Mouse (Mus musculus): ENCODE results near the gene Hist1h2ac.
"Not testable (repeated sequence)": the region's sequence is repeated elsewhere in the genome, so short reads cannot be mapped to it uniquely, and the experiment has no call there.

Hist1h2ac gene

DNA sequence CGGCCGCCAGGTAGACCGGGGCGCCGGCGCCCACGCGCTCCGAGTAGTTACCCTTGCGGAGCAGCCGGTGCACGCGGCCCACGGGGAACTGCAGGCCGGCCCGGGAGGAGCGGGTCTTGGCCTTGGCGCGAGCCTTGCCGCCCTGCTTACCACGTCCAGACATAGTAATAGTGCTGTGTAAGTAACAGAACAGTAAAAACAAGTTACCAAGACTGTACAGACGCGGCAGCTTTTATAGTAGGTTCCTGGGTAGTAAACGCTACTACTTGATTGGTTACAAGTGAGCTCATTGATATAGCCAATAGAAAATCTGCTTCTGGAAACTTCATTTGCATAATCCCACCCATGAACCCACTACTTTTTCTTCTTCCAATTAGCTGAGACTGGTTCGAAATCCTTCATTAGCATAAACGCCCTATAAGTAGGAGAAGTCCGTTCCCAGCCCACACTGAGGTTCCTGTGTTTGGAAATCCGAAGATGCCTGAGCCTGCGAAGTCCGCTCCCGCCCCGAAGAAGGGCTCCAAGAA is at the start of gene Hist1h2ac, which contains the start of gene Hist1h2bc:
TSS of gene Hist1h2ac (minus strand) at position 194 of the 527 bp plus-strand sequence.
TSS of gene Hist1h2bc (plus strand) at position 445 of the 527 bp plus-strand sequence.
- in situ Hi-C loops (cut with MboI, MseI) = loop anchor here (5.0 kb wide), 4 partner anchors 52 to 1967 kb away; partner anchors contain the start of genes Hist1h2ad (in 1 of the 2), Hist1h2ae (in 1 of the 2), Hist1h2ag (in 1 of the 2) and Hist1h2ai (in 1 of the 2)

DNA sequence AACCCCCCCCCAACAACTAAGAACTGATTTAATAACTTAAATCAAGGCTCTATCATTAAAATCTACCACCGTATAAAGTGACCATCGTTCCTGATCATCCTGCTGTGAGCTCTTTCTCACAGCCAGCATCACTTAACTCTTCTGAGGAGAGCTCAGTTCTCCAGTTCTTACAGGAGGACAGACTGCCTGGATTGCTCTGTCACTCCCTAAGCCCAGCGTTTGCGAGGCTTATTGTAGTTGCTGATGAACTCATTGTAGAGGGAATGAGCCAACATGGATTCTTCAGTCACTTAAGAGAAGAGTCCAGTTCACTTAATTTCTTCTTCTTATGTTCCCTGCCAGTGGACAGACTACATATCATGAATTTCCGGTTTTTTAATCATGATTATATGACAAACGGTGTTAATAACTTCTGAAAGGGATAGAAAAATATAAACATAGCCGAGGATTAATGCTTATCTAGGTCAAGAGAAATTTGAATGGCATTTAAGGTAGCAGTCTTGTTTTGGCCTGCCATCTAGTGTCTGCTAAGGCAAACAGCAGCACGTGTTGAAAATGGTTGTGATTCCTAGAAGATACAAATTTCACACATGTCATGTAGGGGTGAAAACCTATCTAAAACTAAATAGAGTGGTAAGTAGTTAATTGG is 48.5 kb upstream of the Hist1h2ac start:
- in situ Hi-C loops (cut with MboI, MseI) = loop anchor here in 1 of 2 experiments (5.0 kb wide), 1 partner anchor 40 kb away; no protein-coding TSS in a partner anchor

DNA sequence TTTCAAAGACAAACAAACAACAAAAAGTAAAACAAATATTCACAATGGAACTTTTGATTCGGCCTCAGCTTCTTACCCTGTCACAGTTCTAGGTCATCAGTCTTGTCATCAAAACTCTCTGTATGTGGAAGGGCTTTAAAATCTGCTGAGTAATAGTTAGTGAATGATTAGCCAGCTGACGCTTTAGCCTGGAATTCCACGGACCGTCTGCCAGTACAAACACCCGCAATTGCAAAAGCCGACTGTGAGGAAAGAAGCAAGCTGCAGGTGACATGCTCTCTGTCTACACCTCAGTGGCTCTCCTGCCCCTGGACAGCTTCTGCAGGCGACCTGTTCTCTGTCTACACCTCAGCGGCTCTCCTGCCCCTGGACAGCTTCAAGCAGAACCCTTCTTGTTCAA is 46.7 kb upstream of the Hist1h2ac start:
- in situ Hi-C loops (cut with MboI, MseI) = loop anchor here in 1 of 2 experiments (5.0 kb wide), 1 partner anchor 38 kb away; no protein-coding TSS in a partner anchor

DNA sequence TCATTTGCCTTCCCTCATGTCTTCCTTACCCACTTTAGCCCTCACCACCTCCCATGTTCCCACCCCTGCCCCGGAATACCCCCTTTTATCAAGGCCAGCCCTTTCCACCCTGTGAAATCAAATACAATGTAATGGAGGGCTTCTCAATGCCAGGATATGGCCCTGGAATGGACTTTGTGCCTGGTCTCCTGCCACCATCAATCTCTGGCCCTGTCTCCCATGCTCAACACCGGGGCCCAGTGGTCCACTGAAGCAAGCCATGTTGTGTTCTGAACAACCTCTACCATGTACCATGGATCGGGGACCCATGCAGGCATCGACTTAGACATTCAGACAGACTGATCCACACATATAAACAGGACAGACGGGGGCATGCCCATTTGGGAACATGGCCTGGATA is 46.0 kb upstream of the Hist1h2ac start:
- in situ Hi-C loops (cut with MboI, MseI) = loop anchor here in 1 of 2 experiments (5.0 kb wide), 2 partner anchors 37 to 97 kb away; no protein-coding TSS in a partner anchor

DNA sequence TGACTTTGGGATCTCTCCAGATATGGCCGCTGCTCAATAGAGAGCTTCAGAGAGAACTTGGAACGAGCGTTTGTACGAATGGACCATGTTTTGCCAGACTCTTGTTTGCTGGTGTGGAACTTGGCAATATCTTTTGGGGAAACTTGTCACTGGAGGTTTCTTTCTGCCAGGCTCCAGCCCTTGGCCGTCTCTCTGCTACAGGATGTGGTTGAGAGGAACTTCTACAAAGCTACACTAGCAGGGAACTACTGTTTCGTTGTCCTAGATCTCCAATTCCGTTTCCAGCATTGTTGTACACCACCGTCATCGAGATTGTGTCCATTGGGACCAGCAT is 45.4 kb upstream of the Hist1h2ac start:
- in situ Hi-C loops (cut with MboI, MseI) = loop anchor here in 1 of 2 experiments (5.0 kb wide), 1 partner anchor 97 kb away; no protein-coding TSS in a partner anchor

DNA sequence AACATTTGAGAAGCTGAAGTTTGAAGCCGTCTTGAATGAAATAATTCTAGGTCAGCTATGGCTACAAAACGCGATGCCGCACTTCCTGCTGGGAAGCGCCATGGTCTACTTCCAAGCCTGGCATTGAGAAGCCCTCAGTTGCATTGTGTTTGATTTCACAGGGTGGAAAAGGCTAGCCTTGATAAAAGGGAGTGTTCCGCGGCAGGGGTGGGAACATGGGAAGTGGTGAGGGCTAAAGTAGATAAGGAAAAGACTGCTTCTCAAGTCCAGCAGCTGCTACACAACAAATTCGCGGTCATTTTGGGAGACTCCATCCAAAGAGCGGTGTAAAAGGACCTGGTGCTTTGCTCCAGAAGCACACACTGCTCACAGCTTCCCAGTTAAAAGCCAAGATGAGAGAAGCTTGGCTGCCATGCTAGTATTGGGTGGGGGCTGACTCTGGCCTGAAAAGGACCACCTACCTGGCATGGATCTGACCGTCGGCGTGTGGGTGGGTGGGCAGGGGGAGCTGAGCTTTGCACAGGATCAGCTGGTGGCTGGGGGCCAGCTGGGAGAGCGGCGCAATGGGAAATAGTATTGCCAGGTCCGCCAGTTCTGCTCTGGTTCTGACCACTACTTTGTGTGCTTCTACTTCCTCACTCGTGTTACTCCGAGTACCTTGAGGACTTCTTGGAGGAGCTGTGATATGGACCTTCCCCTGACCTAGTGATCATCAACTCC is 44.9 kb upstream of the Hist1h2ac start:
- in situ Hi-C loops (cut with MboI, MseI) = loop anchor here in 1 of 2 experiments (5.0 kb wide), 1 partner anchor 96 kb away; no protein-coding TSS in a partner anchor

DNA sequence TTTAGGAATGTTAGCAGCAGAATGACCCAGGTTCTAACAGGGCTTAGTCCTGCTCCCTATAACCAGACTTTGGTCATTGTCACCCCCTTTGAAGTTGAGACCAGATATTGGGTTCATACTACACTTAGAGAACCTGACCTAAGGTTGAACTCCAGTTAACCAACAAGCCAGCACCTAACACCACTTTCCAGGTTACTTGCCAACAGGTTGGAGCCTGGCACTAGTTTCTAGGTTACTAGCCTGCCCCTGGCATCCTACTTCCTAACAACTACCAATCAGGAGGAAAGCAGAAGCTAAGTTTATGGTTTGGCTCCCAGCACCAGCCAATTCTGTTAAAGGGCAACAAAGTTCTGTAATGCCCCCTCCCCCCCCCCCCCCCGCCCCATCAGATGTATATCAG is 41.5 kb upstream of the Hist1h2ac start:
- in situ Hi-C loops (cut with MboI, MseI) = loop anchor here in 1 of 2 experiments (5.0 kb wide), 1 partner anchor 93 kb away; no protein-coding TSS in a partner anchor

DNA sequence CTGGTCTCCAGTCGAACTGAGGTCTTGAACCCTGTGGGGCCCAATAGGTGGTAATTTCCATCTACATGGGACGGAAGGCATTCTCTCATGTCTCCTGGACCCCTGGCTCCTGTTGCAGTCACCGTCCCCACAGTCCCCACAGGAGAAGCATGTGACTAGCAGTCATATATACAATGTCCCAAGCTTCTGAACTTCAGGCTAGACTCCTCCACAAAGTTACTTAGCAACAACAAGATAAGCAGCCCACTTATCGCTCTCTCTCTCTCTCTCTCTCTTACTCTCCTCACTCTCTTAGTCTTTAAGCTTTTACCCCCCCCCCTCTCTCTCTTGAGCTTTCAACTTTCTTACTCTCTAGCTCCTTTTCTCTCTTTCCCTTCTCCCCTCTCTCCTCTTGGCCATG is 40.5 kb upstream of the Hist1h2ac start:
- in situ Hi-C loops (cut with MboI, MseI) = no loop called here

DNA sequence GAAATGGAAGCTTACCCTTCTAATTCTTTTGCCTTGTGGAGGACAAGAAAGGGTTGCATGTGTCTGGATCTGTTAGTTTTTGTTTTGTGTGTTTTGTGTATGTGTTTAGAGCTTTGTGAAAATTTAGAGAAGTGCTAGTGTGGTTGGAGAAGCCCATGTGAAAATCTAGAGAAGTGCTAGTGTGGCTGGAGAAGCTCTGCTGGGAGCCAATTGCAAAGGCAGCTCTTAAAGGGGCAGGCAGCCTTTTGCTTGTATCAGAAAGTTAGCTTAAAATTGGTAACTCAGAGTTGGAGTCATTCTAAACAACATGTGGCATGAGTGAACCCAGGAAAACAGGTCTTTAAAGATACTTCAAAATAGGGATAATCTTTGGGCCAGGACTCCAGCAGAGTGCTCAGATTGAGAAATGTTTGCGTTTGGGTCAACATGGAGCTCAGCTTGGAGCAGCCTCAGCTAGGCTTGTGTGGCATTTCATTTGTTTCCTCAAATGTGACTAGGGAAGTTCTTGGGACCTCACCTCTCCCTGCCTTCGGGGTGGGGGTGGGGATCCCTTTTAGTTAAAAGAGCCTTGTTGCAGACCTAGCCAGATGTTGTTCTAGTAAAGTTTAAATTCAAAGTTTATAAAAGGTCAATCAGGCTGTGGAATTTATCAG is 34.0 kb upstream of the Hist1h2ac start:
- in situ Hi-C loops (cut with MboI, MseI) = not testable (repeated sequence)

DNA sequence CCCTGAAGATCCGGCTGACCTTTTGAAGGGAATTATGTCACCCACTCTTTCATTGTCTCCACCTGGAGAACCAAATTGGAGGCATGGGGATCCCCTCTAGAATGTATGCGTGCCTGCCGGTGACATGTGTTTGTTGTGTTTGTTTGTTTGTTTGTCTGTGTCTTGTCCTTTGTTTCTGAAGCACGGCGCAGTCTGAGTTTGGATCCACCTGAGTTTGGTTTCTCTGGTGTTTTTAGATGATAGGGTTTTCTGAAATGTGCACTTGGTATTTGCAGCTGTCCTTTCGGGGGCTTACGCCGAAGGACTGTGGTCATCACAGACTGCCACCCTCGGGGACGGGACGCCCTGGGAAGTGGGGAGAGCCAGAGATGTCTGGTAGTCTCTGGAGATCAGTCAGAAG is 33.4 kb upstream of the Hist1h2ac start:
- in situ Hi-C loops (cut with MboI, MseI) = no loop called here

DNA sequence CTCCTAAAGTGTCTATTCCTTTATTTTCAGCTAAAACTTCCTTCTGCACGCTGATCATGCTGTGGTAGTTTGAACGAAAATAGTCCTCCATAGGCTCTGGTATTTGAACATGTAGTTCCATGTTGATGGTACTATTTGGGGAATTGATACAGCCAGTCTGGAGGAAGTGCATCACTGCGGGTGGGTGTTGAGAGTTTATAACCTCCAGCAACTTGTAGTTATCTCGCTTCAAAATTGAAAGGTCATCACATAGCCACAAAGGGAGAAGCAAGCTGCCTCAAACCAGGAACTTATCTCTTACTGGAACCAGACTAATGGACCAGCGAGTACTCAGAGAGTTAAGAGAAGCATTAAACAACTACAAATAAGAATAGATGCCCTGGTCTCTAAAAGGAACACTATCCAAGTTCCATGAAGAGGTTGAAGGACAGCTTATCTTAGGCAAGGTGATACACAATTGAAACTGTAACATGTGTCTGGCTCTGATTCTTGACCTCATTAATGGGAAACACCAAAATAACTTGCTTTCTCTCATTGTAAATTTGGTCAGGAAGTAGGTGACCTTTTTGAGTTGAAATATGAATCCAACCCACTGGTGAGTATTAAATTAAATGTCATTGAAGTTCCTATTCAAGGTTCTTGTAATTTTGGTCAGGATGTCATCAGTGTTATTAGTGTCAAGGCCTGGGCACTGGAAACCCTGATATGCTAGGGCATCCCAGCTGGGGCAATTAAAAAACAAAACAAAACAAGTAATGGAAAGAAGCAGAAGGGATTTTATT is 32.7 kb upstream of the Hist1h2ac start:
- in situ Hi-C loops (cut with MboI, MseI) = no loop called here

DNA sequence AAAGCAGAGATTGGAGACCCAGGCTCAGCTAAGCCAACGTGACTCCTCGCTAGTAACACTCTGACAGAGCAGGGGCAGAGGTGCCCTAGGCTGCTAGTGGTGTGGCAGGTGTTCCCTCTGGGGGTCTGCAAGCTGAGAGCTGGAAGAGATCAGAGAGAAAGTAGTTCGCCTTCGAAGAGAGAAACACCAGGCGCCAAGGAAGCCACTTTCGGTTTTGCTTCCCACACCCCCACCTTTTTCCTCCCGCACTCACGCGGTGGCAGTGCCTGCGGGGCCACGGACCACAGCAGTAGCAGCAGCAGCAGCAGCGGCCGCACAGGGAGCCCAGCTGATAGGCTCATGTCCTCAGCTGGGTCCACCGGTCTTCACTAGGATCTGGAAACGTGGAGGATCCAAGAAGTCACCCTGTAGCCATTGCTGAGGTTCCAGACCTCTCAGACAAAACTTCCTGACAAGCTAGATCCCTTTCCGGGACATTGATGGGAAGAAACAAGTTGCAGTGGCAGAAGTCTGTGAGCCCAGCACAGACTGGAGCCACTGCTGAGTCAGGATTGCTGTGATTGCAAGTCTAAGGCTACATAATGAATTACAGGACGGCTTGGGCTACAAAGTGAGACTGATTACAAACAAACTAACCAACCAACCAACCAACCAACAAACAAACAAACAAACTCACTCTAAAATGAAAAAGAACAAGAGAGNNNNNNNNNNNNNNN is 26.8 kb upstream of the Hist1h2ac start, which contains the start of gene Hfe:
TSS of gene Hfe (minus strand) at position 481 of the 716 bp plus-strand sequence.
- in situ Hi-C loops (cut with MboI, MseI) = no loop called here

DNA sequence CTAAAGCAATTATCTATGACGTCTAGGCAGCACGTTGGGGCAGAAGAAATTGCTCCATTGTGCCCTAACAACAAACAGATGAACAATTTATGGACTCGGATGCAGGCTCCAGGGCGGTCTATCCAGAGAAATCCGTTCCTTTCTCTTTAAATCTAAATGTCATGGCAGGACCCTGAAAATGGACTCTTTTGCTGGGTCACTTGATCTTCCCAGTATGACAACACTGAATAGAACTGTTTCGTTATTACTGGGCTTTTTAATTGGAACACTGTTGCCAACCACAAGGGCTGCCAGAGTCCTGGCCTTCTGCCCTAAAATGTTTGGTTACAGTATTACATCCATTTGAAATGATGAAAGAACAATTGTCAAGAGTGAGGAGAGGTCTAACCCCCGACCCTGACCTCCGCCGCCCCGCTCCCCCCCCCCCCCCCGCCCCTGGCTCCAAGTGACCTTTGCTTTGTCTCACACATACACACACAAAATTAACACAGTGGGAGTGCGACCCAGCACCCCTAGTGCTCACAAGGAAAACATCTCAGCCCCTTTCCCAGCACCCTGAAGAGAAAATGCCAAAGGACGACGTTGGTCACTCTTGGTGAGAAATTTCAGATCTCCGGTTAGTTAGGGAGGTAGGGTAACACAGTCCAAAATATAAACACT is 26.1 kb upstream of the Hist1h2ac start:
- in situ Hi-C loops (cut with MboI, MseI) = no loop called here

DNA sequence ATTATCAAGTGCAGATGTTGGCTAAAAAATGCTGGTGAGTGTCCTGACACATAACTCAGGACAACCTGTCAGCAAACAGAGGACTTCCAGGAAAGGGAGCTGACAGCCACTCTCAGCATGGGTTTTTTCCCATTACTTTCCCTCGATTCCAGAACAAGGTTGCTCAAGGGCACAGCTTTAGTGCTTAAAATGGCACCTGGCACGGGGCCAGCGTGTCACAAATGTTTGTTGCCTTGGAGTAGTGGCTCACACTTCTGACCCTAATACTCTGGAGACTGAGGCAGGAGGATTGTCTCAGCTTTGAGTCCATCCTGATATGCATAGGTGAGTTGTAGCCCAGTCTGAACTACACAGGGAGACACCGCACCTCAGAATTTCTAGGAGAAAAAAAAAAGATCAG is 24.9 kb upstream of the Hist1h2ac start:
- in situ Hi-C loops (cut with MboI, MseI) = no loop called here

DNA sequence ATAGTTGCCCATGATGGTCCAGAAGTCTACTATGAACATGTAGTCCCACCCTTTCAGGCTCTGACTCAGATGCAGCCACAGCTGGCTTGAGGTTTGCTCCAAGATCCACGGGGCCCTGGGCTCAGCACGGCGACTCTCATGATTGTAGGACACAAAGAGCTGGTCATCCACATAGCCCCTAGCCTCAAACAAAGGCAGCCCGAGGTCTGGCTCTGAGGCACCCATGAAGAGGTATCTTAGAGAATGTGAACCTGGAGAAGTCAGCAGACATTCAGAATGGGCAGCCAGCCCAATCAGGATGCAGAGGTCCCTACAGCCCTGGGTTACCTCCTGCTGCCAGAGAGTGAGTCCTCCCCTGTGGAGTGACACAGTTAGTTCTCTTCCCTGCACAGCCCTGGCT is 24.3 kb upstream of the Hist1h2ac start:
- in situ Hi-C loops (cut with MboI, MseI) = no loop called here

DNA sequence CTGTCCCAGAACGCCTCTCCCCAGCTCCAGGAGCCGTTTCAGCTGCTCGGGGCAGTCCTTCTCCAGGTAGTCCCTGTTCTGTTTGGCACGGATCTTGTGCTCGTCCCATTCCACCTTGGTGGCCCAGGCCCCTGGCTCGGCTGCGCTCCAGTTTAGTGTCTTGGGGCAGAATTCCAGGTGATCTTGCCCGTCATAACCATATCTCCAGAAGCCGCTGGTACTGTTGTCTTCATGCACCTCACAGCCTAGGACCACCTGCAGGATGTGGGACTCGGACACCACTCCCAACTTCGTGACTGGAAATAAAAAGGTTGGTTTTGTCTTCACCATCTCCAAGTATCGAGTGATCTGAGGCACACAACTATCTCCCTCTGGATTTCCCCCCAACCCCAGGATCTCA is 23.0 kb upstream of the Hist1h2ac start:
- in situ Hi-C loops (cut with MboI, MseI) = no loop called here

DNA sequence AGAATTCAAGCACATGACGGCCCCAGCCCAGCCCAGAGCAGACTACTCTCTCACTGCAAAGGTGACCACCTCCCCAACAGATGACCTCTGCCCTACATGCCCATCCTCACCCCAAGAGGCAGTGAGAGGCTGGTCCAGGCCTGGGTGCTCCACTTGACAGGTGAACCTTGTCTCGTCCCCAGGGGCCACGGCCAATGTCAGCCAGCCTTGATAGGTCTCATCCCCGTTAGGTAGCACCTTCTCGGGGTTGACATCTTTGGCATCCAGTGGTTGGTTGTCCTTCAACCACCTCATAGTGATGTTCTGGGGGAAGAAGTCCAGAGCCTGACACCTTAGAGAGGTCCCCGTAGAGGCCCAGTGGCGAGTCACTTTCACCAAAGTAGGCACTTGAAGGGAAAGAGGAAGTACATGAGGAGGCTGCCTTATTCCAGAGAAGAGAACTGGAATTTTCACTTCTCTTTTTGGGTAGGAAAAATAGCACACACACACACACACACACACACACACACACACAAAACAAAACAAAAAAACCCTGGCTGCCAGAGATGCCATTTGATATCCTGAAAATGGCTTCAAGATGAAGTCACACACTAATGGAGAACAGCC is 22.1 kb upstream of the Hist1h2ac start:
- in situ Hi-C loops (cut with MboI, MseI) = no loop called here

DNA sequence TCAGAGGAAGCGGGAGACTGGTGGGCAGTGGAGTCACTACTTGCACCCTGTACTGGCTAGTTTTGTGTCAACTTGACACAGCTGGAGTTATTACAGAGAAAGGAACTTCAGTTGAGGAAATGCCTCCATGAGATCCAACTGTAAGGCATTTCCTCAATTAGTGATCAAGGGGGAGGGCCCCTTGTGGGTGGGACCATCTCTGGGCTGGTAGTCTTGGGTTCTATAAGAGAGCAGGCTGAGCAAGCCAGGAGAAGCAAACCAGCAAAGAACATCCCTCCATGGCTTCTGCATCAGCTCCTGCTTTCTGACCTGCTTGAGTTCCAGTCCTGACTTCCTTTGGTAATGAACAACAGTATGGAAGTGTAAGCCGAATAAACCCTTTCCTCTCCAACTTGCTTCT is 19.1 kb upstream of the Hist1h2ac start:
- in situ Hi-C loops (cut with MboI, MseI) = loop anchor here in 1 of 2 experiments (5.0 kb wide), 1 partner anchor 34 kb away; the partner anchor contains the start of gene Hist1h1c

DNA sequence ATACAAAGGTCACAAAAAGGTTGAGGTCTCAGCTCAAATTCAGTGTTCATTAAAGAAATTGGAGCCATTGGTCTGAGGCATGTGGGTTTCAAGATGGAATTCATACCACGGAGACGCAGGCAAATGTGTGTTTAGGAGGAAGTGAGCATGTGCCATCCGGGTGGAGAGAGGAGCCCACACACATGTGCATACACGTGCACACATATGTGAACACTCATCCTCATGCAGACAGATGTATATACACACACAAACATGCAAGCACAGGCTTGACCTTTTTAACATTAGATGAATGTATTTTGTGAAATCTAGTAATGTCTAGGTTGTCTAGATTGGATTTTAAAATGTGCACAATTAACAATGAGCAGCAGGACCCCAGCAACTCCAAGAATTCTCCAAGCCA is 18.5 kb upstream of the Hist1h2ac start:
- in situ Hi-C loops (cut with MboI, MseI) = loop anchor here in 1 of 2 experiments (5.0 kb wide), 1 partner anchor 35 kb away; the partner anchor contains the start of gene Hist1h1c

Measured in T-helper 17 cell (primary cell).